Mouse (Mus musculus): ENCODE measurements around the gene Col6a6. TPM values are rescaled to one million over a fixed set of nuclear protein-coding genes. Genes with fewer than 3 reads are reported as not detected.

Col6a6 gene
- polyA plus RNA-seq, 1 experiment, result 0.82 TPM

GRCm38 (mm10) chr9:105681386-105681785 lies 146.6 kb downstream of the Col6a6 start:
- H3K27me3 ChIP-seq (ENCODE audit: control insufficient read depth, insufficient read depth, low read length), result no peaks in the 10 kb centered on the region
- no peak overlapping the region for H3K4me3 ChIP-seq (ENCODE audit: control insufficient read depth, insufficient read depth, low read length)
- peaks cover 42% of the 10 kb centered on the region for H3K36me3 ChIP-seq (ENCODE audit: control insufficient read depth, insufficient read depth, low read length)
- no peak overlapping the region for H3K27ac ChIP-seq (ENCODE audit: control insufficient read depth, insufficient read depth, low read length)
- no peaks in the 10 kb centered on the region for H3K4me1 ChIP-seq (replicated peaks; ENCODE audit: control insufficient read depth, insufficient read depth, low read length)
- TF ChIP-seq CTCF (IDR thresholded peaks at IDR 0.05; ENCODE audit: borderline replicate concordance, control insufficient read depth, extremely low read depth, insufficient read depth, low read length, poor library complexity) (no peak), POLR2A (IDR thresholded peaks at IDR 0.05; ENCODE audit: control insufficient read depth, extremely low read depth, insufficient read depth, low read length, poor library complexity) (no peak)
- DNase-seq, result no peak
- 98% methylated on average over 7 of the region's 7 CpGs for WGBS

DNA sequence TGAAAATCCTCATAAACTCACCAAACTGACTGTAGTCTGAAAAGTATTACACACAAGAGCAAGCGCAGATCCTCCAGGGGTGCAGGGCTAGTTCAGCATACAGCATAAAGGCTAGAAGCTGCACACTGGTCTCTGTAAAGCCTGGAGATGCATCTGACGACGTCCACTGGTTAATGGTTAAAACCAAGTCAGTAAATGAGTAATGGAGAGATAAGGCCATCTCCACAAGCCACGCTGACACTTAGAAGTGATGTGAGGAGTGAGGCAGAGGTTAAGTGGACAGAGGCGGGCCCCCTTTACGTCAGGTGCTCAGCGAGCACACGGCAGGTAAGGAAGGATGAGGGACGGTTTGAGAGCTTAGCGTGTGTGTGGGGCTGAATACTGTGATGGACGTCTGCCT lies 152.0 kb downstream of the Col6a6 start:
- WGBS, result 94% methylated on average over 11 of the region's 11 CpGs
- H3K36me3 ChIP-seq (ENCODE audit: control insufficient read depth, insufficient read depth, low read length), result peaks cover 27% of the 10 kb centered on the region
- no peaks in the 10 kb centered on the region for H3K27me3 ChIP-seq (ENCODE audit: control insufficient read depth, insufficient read depth, low read length)
- H3K27ac ChIP-seq (ENCODE audit: control insufficient read depth, insufficient read depth, low read length), result no peak overlapping the region
- H3K4me1 ChIP-seq (replicated peaks; ENCODE audit: control insufficient read depth, insufficient read depth, low read length), result no peaks in the 10 kb centered on the region
- no peak overlapping the region for H3K4me3 ChIP-seq (ENCODE audit: control insufficient read depth, insufficient read depth, low read length)
- DNase-seq, result no peak
- TF ChIP-seq POLR2A (IDR thresholded peaks at IDR 0.05; ENCODE audit: control insufficient read depth, extremely low read depth, insufficient read depth, low read length, poor library complexity), result no peak
- TF ChIP-seq CTCF (IDR thresholded peaks at IDR 0.05; ENCODE audit: borderline replicate concordance, control insufficient read depth, extremely low read depth, insufficient read depth, low read length, poor library complexity), result no peak

GRCm38 (mm10) chr9:105672032-105672431 lies 155.9 kb downstream of the Col6a6 start:
- WGBS, result 95% methylated on average over 2 of the region's 2 CpGs
- peaks cover 28% of the 10 kb centered on the region for H3K36me3 ChIP-seq (ENCODE audit: control insufficient read depth, insufficient read depth, low read length)
- TF ChIP-seq CTCF (IDR thresholded peaks at IDR 0.05; ENCODE audit: borderline replicate concordance, control insufficient read depth, extremely low read depth, insufficient read depth, low read length, poor library complexity) (no peak), POLR2A (IDR thresholded peaks at IDR 0.05; ENCODE audit: control insufficient read depth, extremely low read depth, insufficient read depth, low read length, poor library complexity) (no peak)

DNA sequence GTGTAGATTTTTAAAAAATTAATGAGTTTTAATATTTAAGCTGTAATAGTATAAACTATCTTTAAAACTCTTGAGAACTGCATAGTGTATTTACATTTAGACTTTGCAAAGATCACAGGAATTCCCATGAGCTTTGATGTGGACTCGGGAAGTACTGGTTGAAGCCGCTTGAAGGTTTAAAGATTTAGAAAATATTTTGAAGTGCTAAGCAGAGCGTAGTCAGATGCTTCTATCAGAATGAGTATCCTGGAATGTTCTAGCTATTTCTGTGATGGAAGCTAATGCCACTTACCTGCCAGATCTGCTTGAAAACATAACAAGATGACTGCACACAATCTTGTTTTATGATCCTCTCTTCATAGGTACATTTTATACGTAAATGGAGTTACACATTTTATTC lies 157.0 kb downstream of the Col6a6 start:
- H3K27me3 ChIP-seq (ENCODE audit: control insufficient read depth, insufficient read depth, low read length), result no peaks in the 10 kb centered on the region
- no peak overlapping the region for H3K27ac ChIP-seq (ENCODE audit: control insufficient read depth, insufficient read depth, low read length)
- 97% methylated on average over 4 of the region's 4 CpGs for WGBS
- no peak for DNase-seq
- peaks cover 28% of the 10 kb centered on the region for H3K36me3 ChIP-seq (ENCODE audit: control insufficient read depth, insufficient read depth, low read length)
- H3K4me1 ChIP-seq (replicated peaks; ENCODE audit: control insufficient read depth, insufficient read depth, low read length), result no peaks in the 10 kb centered on the region
- no peak overlapping the region for H3K4me3 ChIP-seq (ENCODE audit: control insufficient read depth, insufficient read depth, low read length)
- TF ChIP-seq POLR2A (IDR thresholded peaks at IDR 0.05; ENCODE audit: control insufficient read depth, extremely low read depth, insufficient read depth, low read length, poor library complexity) (no peak), CTCF (IDR thresholded peaks at IDR 0.05; ENCODE audit: borderline replicate concordance, control insufficient read depth, extremely low read depth, insufficient read depth, low read length, poor library complexity) (no peak)

More at GRCm38 (mm10) chr9:105672032-105672431, 155.9 kb downstream of the Col6a6 start:
- no peaks in the 10 kb centered on the region for H3K27me3 ChIP-seq (ENCODE audit: control insufficient read depth, insufficient read depth, low read length)
- H3K4me3 ChIP-seq (ENCODE audit: control insufficient read depth, insufficient read depth, low read length), result no peak overlapping the region
- no peaks in the 10 kb centered on the region for H3K4me1 ChIP-seq (replicated peaks; ENCODE audit: control insufficient read depth, insufficient read depth, low read length)
- H3K27ac ChIP-seq (ENCODE audit: control insufficient read depth, insufficient read depth, low read length), result no peak overlapping the region
- no peak for DNase-seq

- Histone ChIP-seq H3K27ac (ENCODE audit: control insufficient read depth, insufficient read depth, low read length) (no peak overlapping the region), H3K36me3 (ENCODE audit: control insufficient read depth, insufficient read depth, low read length) (peaks cover 43% of the 10 kb centered on the region), H3K27me3 (ENCODE audit: control insufficient read depth, insufficient read depth, low read length) (no peaks in the 10 kb centered on the region), H3K4me1 (replicated peaks; ENCODE audit: control insufficient read depth, insufficient read depth, low read length) (no peaks in the 10 kb centered on the region), H3K4me3 (ENCODE audit: control insufficient read depth, insufficient read depth, low read length) (no peak overlapping the region)
- 92% methylated on average over 7 of the region's 7 CpGs for WGBS
- no peak for TF ChIP-seq POLR2A (IDR thresholded peaks at IDR 0.05; ENCODE audit: control insufficient read depth, extremely low read depth, insufficient read depth, low read length, poor library complexity)
- TF ChIP-seq CTCF (IDR thresholded peaks at IDR 0.05; ENCODE audit: borderline replicate concordance, control insufficient read depth, extremely low read depth, insufficient read depth, low read length, poor library complexity), result no peak
- no peak for DNase-seq
These were observed 162.7 kb downstream of the Col6a6 start for GRCm38 (mm10) chr9:105665269-105665668.

DNA sequence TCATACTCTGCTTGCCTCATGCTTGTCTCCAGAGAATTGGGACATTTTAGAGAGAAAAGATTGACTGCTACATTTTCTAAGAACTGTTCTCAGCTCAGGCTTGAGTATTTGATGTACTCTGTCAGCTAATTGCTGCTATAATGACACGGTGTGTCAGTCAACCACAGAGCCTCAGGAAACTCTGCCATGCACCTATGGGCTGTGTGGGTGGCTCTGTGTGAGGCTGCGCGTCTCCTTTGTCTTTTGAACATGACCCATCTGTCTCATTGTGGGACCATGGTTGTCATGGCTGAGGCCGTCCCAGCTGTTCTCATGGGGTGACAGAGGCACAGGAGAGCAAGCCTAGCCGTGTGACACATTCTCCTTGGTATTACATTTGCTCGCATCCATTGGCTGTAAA lies 168.1 kb downstream of the Col6a6 start:
- TF ChIP-seq CTCF (IDR thresholded peaks at IDR 0.05; ENCODE audit: borderline replicate concordance, control insufficient read depth, extremely low read depth, insufficient read depth, low read length, poor library complexity) (no peak), POLR2A (IDR thresholded peaks at IDR 0.05; ENCODE audit: control insufficient read depth, extremely low read depth, insufficient read depth, low read length, poor library complexity) (no peak)
- WGBS, result 95% methylated on average over 6 of the region's 6 CpGs
- Histone ChIP-seq H3K4me1 (replicated peaks; ENCODE audit: control insufficient read depth, insufficient read depth, low read length) (no peaks in the 10 kb centered on the region), H3K27ac (ENCODE audit: control insufficient read depth, insufficient read depth, low read length) (no peak overlapping the region), H3K4me3 (ENCODE audit: control insufficient read depth, insufficient read depth, low read length) (no peak overlapping the region), H3K27me3 (ENCODE audit: control insufficient read depth, insufficient read depth, low read length) (no peaks in the 10 kb centered on the region), H3K36me3 (ENCODE audit: control insufficient read depth, insufficient read depth, low read length) (peaks cover 35% of the 10 kb centered on the region)
- DNase-seq, result peak; percentile 8

- TF ChIP-seq CTCF (IDR thresholded peaks at IDR 0.05; ENCODE audit: borderline replicate concordance, control insufficient read depth, extremely low read depth, insufficient read depth, low read length, poor library complexity) (no peak), POLR2A (IDR thresholded peaks at IDR 0.05; ENCODE audit: control insufficient read depth, extremely low read depth, insufficient read depth, low read length, poor library complexity) (no peak)
- DNase-seq, result no peak
- Histone ChIP-seq H3K36me3 (ENCODE audit: control insufficient read depth, insufficient read depth, low read length) (peaks cover 34% of the 10 kb centered on the region), H3K27ac (ENCODE audit: control insufficient read depth, insufficient read depth, low read length) (no peak overlapping the region), H3K4me1 (replicated peaks; ENCODE audit: control insufficient read depth, insufficient read depth, low read length) (no peaks in the 10 kb centered on the region), H3K4me3 (ENCODE audit: control insufficient read depth, insufficient read depth, low read length) (no peak overlapping the region), H3K27me3 (ENCODE audit: control insufficient read depth, insufficient read depth, low read length) (no peaks in the 10 kb centered on the region)
- WGBS, result 95% methylated on average over 12 of the region's 12 CpGs
These were observed 169.7 kb downstream of the Col6a6 start for GRCm38 (mm10) chr9:105658216-105658615.

Measured in thymus, adult 2 months (tissue).